Mouse (Mus musculus): ENCODE data around the gene Acss1.

DNA sequence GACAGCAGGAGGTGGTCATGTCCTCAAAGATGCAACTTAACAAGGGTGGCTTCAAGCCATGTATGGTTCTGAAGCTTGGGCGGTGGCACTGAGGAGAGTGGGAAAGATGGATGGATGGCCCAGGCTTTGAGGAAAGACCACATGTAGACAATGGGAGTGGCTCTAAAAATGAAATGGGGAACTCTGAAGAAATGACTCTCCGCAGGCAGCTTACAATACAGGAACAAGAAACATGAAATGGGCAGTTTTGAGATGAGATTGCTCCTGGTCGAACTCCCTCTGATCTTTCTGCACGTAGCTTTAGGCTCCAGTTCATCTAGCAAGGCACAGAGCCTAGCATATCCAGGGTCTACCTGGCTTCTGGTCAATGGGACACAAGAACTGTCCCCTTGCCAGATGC lies 39.0 kb downstream of the Acss1 start:
- TF ChIP-seq CTCF (IDR thresholded peaks at IDR 0.05; ENCODE audit: extremely low read depth, insufficient read length, insufficient replicate concordance, low read depth, low read length) (no peak), POLR2A (IDR thresholded peaks at IDR 0.05; ENCODE audit: low read depth, low read length) (no peak)
